Mouse (Mus musculus) testis, adult 2 months (tissue): Measurements from ENCODE around the gene Pde4d. TPM values are rescaled to one million over a fixed set of nuclear protein-coding genes. Genes with fewer than 3 reads are reported as not detected.

ENCODE experiments used
- H3K27ac ChIP-seq: fragments of 200-500 bp; 2 replicates; pipeline ENCODE4 v1.5.1; 2012; ENCODE audit warnings: low read depth, low read length; ENCODE audit not compliant: control insufficient read depth, insufficient read depth
- H3K27me3 ChIP-seq: fragments of 200-500 bp; 2 replicates; pipeline ENCODE4 v1.6.1; 2012; ENCODE audit warnings: mild to moderate bottlenecking, low read length, moderate library complexity; ENCODE audit not compliant: control insufficient read depth, insufficient read depth
- H3K36me3 ChIP-seq: fragments of 200-500 bp; 2 replicates; pipeline ENCODE4 v1.6.1; 2012; ENCODE audit warnings: mild to moderate bottlenecking, low read length; ENCODE audit not compliant: control insufficient read depth, insufficient read depth
- H3K4me1 ChIP-seq: fragments of 200-500 bp; 2 replicates; pipeline ENCODE4 v1.6.1; 2012; ENCODE audit warnings: low read length; ENCODE audit not compliant: control insufficient read depth, insufficient read depth
- H3K4me3 ChIP-seq: fragments of 200-500 bp; 2 replicates; pipeline ENCODE4 v1.5.1; 2012; ENCODE audit warnings: low read depth, mild to moderate bottlenecking, low read length, moderate library complexity, mixed read lengths; ENCODE audit not compliant: control insufficient read depth
- CTCF ChIP-seq: fragments of 200-500 bp; IDR thresholded peaks from 2 replicates; pipeline ENCODE4 v1.5.1; 2012; ENCODE audit warnings: low read depth, mild to moderate bottlenecking, inconsistent platforms, low read length, moderate library complexity; ENCODE audit not compliant: control insufficient read depth, insufficient read depth, insufficient replicate concordance
- POLR2A ChIP-seq: fragments of 200-500 bp; IDR thresholded peaks from 2 replicates; pipeline ENCODE4 v1.6.1; 2012; ENCODE audit warnings: low read depth, mild to moderate bottlenecking, inconsistent platforms, low read length, moderate library complexity; ENCODE audit not compliant: control insufficient read depth
- polyA plus RNA-seq: library from polyadenylated mRNA; depleted of rRNA; stranded (reverse); fragments of >200 nt; gene quantifications from 2 replicates; pipeline ENCODE4 v1.2.3, GENCODE M21; 2012

Gene Pde4d
- polyA plus RNA-seq, 1 experiment: 2.1 TPM

- TF ChIP-seq POLR2A (no peak), CTCF (no peak)
- Histone ChIP-seq H3K4me3 (no peak overlapping the region), H3K4me1 (no peaks in the 10 kb centered on the region), H3K27ac (no peak overlapping the region), H3K27me3 (no peaks in the 10 kb centered on the region), H3K36me3 (no peaks in the 10 kb centered on the region)
Observed at GRCm38 (mm10) chr13:109249315-109249714, 799.6 kb downstream of the Pde4d start.

- H3K36me3 ChIP-seq: no peaks in the 10 kb centered on the region
- H3K27ac ChIP-seq: no peak overlapping the region
- H3K4me1 ChIP-seq: peaks cover 5% of the 10 kb centered on the region; the same call in 1 of the 2 replicates
- TF ChIP-seq POLR2A (no peak), CTCF (no peak)
- no peak overlapping the region for H3K4me3 ChIP-seq
- H3K27me3 ChIP-seq: no peaks in the 10 kb centered on the region
Observed at GRCm38 (mm10) chr13:109255634-109256033, 805.9 kb downstream of the Pde4d start.

GRCm38 (mm10) chr13:109260220-109260795 lies 810.6 kb downstream of the Pde4d start:
- Histone ChIP-seq H3K27me3 (no peaks in the 10 kb centered on the region), H3K4me1 (peaks cover 5% of the 10 kb centered on the region; the same call in 1 of the 2 replicates), H3K36me3 (no peaks in the 10 kb centered on the region), H3K4me3 (peak overlapping the region; percentile 75), H3K27ac (peak overlapping the region; percentile 26; the same call in 1 of the 2 replicates)
- no peak for TF ChIP-seq CTCF
- no peak for TF ChIP-seq POLR2A

GRCm38 (mm10) chr13:109260796-109261516 lies 811.2 kb downstream of the Pde4d start:
- Histone ChIP-seq H3K27me3 (no peaks in the 10 kb centered on the region), H3K36me3 (no peaks in the 10 kb centered on the region), H3K4me3 (peak overlapping the region; percentile 75), H3K4me1 (peaks cover 5% of the 10 kb centered on the region; the same call in 1 of the 2 replicates), H3K27ac (no peak overlapping the region)
- TF ChIP-seq CTCF (no peak), POLR2A (no peak)

- no peaks in the 10 kb centered on the region for H3K27me3 ChIP-seq
- no peak overlapping the region for H3K4me3 ChIP-seq
- no peaks in the 10 kb centered on the region for H3K36me3 ChIP-seq
- H3K27ac ChIP-seq: no peak overlapping the region
- peaks cover 5% of the 10 kb centered on the region; the same call in 1 of the 2 replicates for H3K4me1 ChIP-seq
- no peak for TF ChIP-seq CTCF
- TF ChIP-seq POLR2A: no peak
Observed at GRCm38 (mm10) chr13:109261642-109262220, 812.0 kb downstream of the Pde4d start.

GRCm38 (mm10) chr13:109262501-109262900 lies 812.8 kb downstream of the Pde4d start:
- no peak overlapping the region for H3K27ac ChIP-seq

GRCm38 (mm10) chr13:109263833-109264232 lies 814.1 kb downstream of the Pde4d start:
- H3K27ac ChIP-seq: no peak overlapping the region
- TF ChIP-seq CTCF (no peak), POLR2A (no peak)
- peaks cover 5% of the 10 kb centered on the region; the same call in 1 of the 2 replicates for H3K4me1 ChIP-seq
- no peaks in the 10 kb centered on the region for H3K36me3 ChIP-seq
- H3K27me3 ChIP-seq: no peaks in the 10 kb centered on the region
- no peak overlapping the region for H3K4me3 ChIP-seq

More at GRCm38 (mm10) chr13:109262501-109262900, 812.8 kb downstream of the Pde4d start:
- no peaks in the 10 kb centered on the region for H3K27me3 ChIP-seq
- no peaks in the 10 kb centered on the region for H3K36me3 ChIP-seq
- H3K4me3 ChIP-seq: no peak overlapping the region
- H3K4me1 ChIP-seq: peaks cover 5% of the 10 kb centered on the region; the same call in 1 of the 2 replicates
- TF ChIP-seq POLR2A: no peak
- TF ChIP-seq CTCF: no peak
